Comparison of ENCODE assay signal across 22 mouse cellular contexts in the genomic region with DNA sequence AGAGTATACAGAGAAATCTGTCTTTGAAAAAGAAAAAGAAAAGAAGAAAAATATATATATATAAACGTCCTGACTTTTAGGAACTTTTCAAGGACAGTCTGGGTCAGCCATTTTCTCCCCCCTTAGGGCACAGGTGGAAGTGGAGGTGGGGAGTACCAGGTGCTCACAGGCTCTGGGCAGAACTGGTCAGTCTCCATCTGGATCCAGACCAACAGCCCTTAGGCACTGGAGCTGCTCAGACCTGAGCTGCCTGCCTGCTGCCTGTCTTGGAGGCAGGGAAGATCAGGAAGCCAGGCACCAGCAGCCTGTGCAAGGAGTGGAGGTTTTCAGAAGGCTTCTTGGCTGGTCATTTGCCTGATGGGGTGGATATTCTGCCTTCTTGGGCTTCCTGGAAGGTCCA. TPM values are rescaled to one million over a fixed set of nuclear protein-coding genes. Genes with fewer than 3 reads are reported as not detected.
A peak's percentile ranks its signal among the peaks of the same experiment; 100 is the strongest.
DNase-seq lines count a peak whose midpoint lies in the region; ATAC-seq and TF ChIP-seq lines count a peak whose summit lies in the region.
"Had no signal": no experiment of that assay in that cellular context is flagged by ENCODE, and none has a peak within 500 bp of the region (broad histone marks: within the 10 kb centered on the region; RNA-seq: fewer than 3 reads in every experiment).

No protein-coding gene starts in this region.

- H3K4me2 ChIP-seq in kidney, embryonic 14.5 days (replicated peaks; ENCODE audit: low read depth, low read length), result no peak overlapping the region
- H3K4me2 ChIP-seq in kidney, embryonic 16.5 days (replicated peaks; ENCODE audit: low read depth, low read length), result no peak overlapping the region
- H3K4me2 ChIP-seq: embryonic facial prominence, embryonic 13.5 days; heart, embryonic 11.5 days; intestine, embryonic 15.5 days; liver, embryonic 15.5 days; lung, embryonic 15.5 days; midbrain, embryonic 13.5 days had no signal

- WGBS in kidney, embryonic 14.5 days, result 75% methylated on average over 1 of the region's 1 CpGs
- 56% methylated on average over 1 of the region's 1 CpGs for WGBS in kidney, adult 2 months
- 71% methylated on average over 1 of the region's 1 CpGs for WGBS in kidney, embryonic 16.5 days

- peaks cover 5% of the 10 kb centered on the region; the same call in 1 of the 2 replicates for H3K4me1 ChIP-seq in kidney, embryonic 14.5 days (ENCODE audit: control insufficient read depth, insufficient read depth, low read length)
- no peaks in the 10 kb centered on the region; the same call in 1 of the 2 replicates for H3K4me1 ChIP-seq in kidney, adult 2 months (ENCODE audit: control insufficient read depth, insufficient read depth, low read length)
- peaks cover 5% of the 10 kb centered on the region; the same call in 1 of the 2 replicates for H3K4me1 ChIP-seq in kidney, embryonic 16.5 days (ENCODE audit: insufficient read depth, low read length)
- H3K4me1 ChIP-seq: embryonic facial prominence, embryonic 13.5 days; lung, embryonic 15.5 days; midbrain, embryonic 13.5 days had no signal

- intact Hi-C loops in left cerebral cortex, postnatal 14 days (cut with DNase I), result no loop called here

- DNase-seq in kidney, adult 11 months, result peak; percentile 78
- DNase-seq in kidney, adult 2 months, result peak; percentile 80
- no peak for DNase-seq in left cerebral cortex, postnatal 14 days (ENCODE audit: low spot score in 2 of 2)
- DNase-seq in spleen, postnatal 10 days (ENCODE audit: low spot score in 2 of 2), result no peak
- DNase-seq: adrenal gland, adult 2 months; heart, postnatal 10 days; layer of hippocampus, postnatal 36 days; lung, postnatal 36 days had no signal

- H3K27ac ChIP-seq in kidney, embryonic 14.5 days (ENCODE audit: low read depth, low read length), result no peak overlapping the region
- peak overlapping the region; percentile 39; the same call in 1 of the 2 replicates for H3K27ac ChIP-seq in kidney, adult 2 months (ENCODE audit: insufficient read depth, low read depth, low read length)
- no peak overlapping the region for H3K27ac ChIP-seq in kidney, embryonic 16.5 days (ENCODE audit: low read length)
- H3K27ac ChIP-seq: embryonic facial prominence, embryonic 13.5 days; hindbrain, embryonic 10.5 days; intestine, embryonic 15.5 days; liver, embryonic 15.5 days; lung, embryonic 15.5 days; midbrain, embryonic 13.5 days had no signal

- no peak for TF ChIP-seq CTCF in kidney, adult 2 months (conservative IDR thresholded peaks at IDR 0.05; ENCODE audit: insufficient read depth, insufficient read length, low read depth, low read length)

- H3K36me3 ChIP-seq in kidney, embryonic 14.5 days (ENCODE audit: control insufficient read depth, insufficient read depth, low read length), result no peaks in the 10 kb centered on the region
- no peaks in the 10 kb centered on the region for H3K36me3 ChIP-seq in kidney, adult 2 months (ENCODE audit: control insufficient read depth, insufficient read depth, low read length)
- H3K36me3 ChIP-seq in kidney, embryonic 16.5 days (ENCODE audit: insufficient read depth, low read length), result no peaks in the 10 kb centered on the region
- H3K36me3 ChIP-seq: embryonic facial prominence, embryonic 13.5 days; hindbrain, embryonic 10.5 days; intestine, embryonic 15.5 days; liver, embryonic 15.5 days; lung, embryonic 15.5 days; midbrain, embryonic 13.5 days had no signal

- H3K27me3 ChIP-seq in kidney, embryonic 14.5 days (ENCODE audit: control insufficient read depth, insufficient read depth, low read length), result no peaks in the 10 kb centered on the region
- H3K27me3 ChIP-seq in kidney, adult 2 months (replicated peaks; ENCODE audit: control insufficient read depth, insufficient read depth, low read length), result no peaks in the 10 kb centered on the region
- no peaks in the 10 kb centered on the region for H3K27me3 ChIP-seq in kidney, embryonic 16.5 days (ENCODE audit: insufficient read depth, low read length)
- H3K27me3 ChIP-seq: embryonic facial prominence, embryonic 13.5 days; intestine, embryonic 15.5 days; lung, embryonic 15.5 days; midbrain, embryonic 13.5 days had no signal

- no peaks in the 10 kb centered on the region for H3K9me3 ChIP-seq in kidney, embryonic 14.5 days (ENCODE audit: control insufficient read depth, low read length)
- H3K9me3 ChIP-seq in kidney, embryonic 16.5 days (ENCODE audit: low read length), result no peaks in the 10 kb centered on the region
- H3K9me3 ChIP-seq: embryonic facial prominence, embryonic 13.5 days; hindbrain, embryonic 10.5 days; intestine, embryonic 15.5 days; liver, embryonic 15.5 days; lung, embryonic 15.5 days; megakaryocyte, embryonic 14.5 days; midbrain, embryonic 13.5 days had no signal

- no peak for ATAC-seq in kidney, embryonic 14.5 days (ENCODE audit: low FRiP score, low TSS enrichment)
- 0 out of 2 replicates have a peak, but pooled peaks have one; percentile 35 for ATAC-seq in kidney, embryonic 16.5 days (ENCODE audit: low FRiP score, low TSS enrichment)
- no peak for ATAC-seq in frontal cortex, adult (ENCODE audit: low TSS enrichment)
- ATAC-seq: forebrain, embryonic 14.5 days; hindbrain, embryonic 16.5 days; intestine, embryonic 15.5 days; midbrain, embryonic 13.5 days had no signal

- TF ChIP-seq POLR2A in kidney, adult 2 months (IDR thresholded peaks at IDR 0.05; ENCODE audit: low read depth, low read length), result no peak

- no peak overlapping the region for H3K4me3 ChIP-seq in kidney, embryonic 14.5 days (ENCODE audit: low read length)
- H3K4me3 ChIP-seq in kidney, adult 2 months (ENCODE audit: insufficient read depth, low read depth, low read length), result no peak overlapping the region
- H3K4me3 ChIP-seq in kidney, embryonic 16.5 days (ENCODE audit: low read length), result no peak overlapping the region
- H3K4me3 ChIP-seq: embryonic facial prominence, embryonic 13.5 days; erythroblast, embryonic 14.5 days; hindbrain, embryonic 10.5 days; intestine, embryonic 15.5 days; liver, embryonic 15.5 days; lung, embryonic 15.5 days; megakaryocyte, embryonic 14.5 days; midbrain, embryonic 13.5 days had no signal

- no peak overlapping the region for H3K9ac ChIP-seq in kidney, embryonic 14.5 days (ENCODE audit: low read depth, low read length)
- no peak overlapping the region for H3K9ac ChIP-seq in kidney, embryonic 16.5 days (replicated peaks; ENCODE audit: low read length)
- H3K9ac ChIP-seq: embryonic facial prominence, embryonic 13.5 days; intestine, embryonic 15.5 days; liver, embryonic 15.5 days; lung, embryonic 15.5 days; midbrain, embryonic 13.5 days had no signal

RNA-seq across cellular contexts. Expression of gene Slc2a1, which starts 50.7 kb away (rescaled TPM):
- polyA plus RNA-seq in kidney, embryonic 14.5 days (2014; fragmentation: Nextera tagmentation; extraction: Ambion mirVana), result 53.6 and 74.1 TPM in 2 replicates
- 78.4 and 89.6 TPM in 2 replicates for polyA plus RNA-seq in kidney, adult 2 months (2012; rRNA removed)
- 98.6 and 98.8 TPM in 2 replicates for polyA plus RNA-seq in kidney, embryonic 16.5 days (2015; fragmentation: Nextera tagmentation; extraction: Ambion mirVana)
- 100 to 1,000 TPM in 1 of 2 experiments, 10 to 100 TPM in 1; 72.3 to 110 TPM for total RNA-seq in left cerebral cortex, postnatal 14 days (2021)

Comparison
In these comparisons a context has a peak if more than half of its experiments do, and no peak if none do; other contexts are left out.
1. DNase-seq: peak in kidney, adult 11 months (single experiment) and kidney, adult 2 months (single experiment); none in left cerebral cortex, postnatal 14 days (0 of 2) and spleen, postnatal 10 days (0 of 2).